Mouse (Mus musculus) spleen, adult 2 months (tissue): ENCODE data around the gene Mical2. TPM values are rescaled to one million over a fixed set of nuclear protein-coding genes. Genes with fewer than 3 reads are reported as not detected.

ENCODE experiments used
- DNase-seq, 2 experiments: peaks; one replicate each; pipeline versions ENCODE4 v3.0.0 to v3.0.0-alpha.2; 2012 to 2021; ENCODE audit warnings: low spot score in 2 of 2, low read depth in 1 of 2
- H3K27ac ChIP-seq: fragments of 200-500 bp; 2 replicates; pipeline ENCODE4 v1.5.1; 2012; ENCODE audit warnings: low read length, inconsistent platforms; ENCODE audit not compliant: insufficient read depth
- H3K27me3 ChIP-seq: fragments of 200-500 bp; 2 replicates; pipeline ENCODE4 v1.6.1; 2012; ENCODE audit warnings: mild to moderate bottlenecking, moderate library complexity, low read length, inconsistent platforms; ENCODE audit not compliant: control insufficient read depth, insufficient read depth
- H3K36me3 ChIP-seq: fragments of 200-500 bp; 2 replicates; pipeline ENCODE4 v1.6.1; 2012; ENCODE audit warnings: mild to moderate bottlenecking, low read length, inconsistent platforms; ENCODE audit not compliant: control insufficient read depth, insufficient read depth
- H3K4me1 ChIP-seq: fragments of 200-500 bp; 2 replicates; pipeline ENCODE4 v1.6.1; 2011; ENCODE audit warnings: inconsistent platforms; ENCODE audit not compliant: control insufficient read depth, insufficient read depth, insufficient read length
- H3K4me3 ChIP-seq: fragments of 200-500 bp; 2 replicates; pipeline ENCODE4 v1.5.1; 2011; ENCODE audit warnings: mild to moderate bottlenecking, inconsistent platforms; ENCODE audit not compliant: insufficient read depth, insufficient read length; ENCODE audit errors: extremely low read depth
- CTCF ChIP-seq: fragments of 200-500 bp; IDR thresholded peaks from 2 replicates; pipeline ENCODE4 v1.5.1; 2011; ENCODE audit warnings: mild to moderate bottlenecking, inconsistent platforms; ENCODE audit not compliant: insufficient read depth, insufficient read length, insufficient replicate concordance; ENCODE audit errors: extremely low read depth
- POLR2A ChIP-seq: fragments of 200-500 bp; IDR thresholded peaks from 2 replicates; pipeline ENCODE4 v1.6.1; 2011; ENCODE audit warnings: low read depth, low read length, inconsistent platforms
- WGBS: fragments of 180-500 bp; shearing (Covaris S2); methylation state at CpG from one replicate; pipeline ENCODE4 v1.1.7; 2018; 5-methylcytosine and 5-hydroxymethylcytosine counted together
- polyA plus RNA-seq: library from polyadenylated mRNA; depleted of rRNA; stranded (reverse); fragments of >200 nt; gene quantifications from 2 replicates; pipeline ENCODE4 v1.2.3, GENCODE M21; 2012

Gene Mical2
- polyA plus RNA-seq, 1 experiment = 3.1 TPM

- Histone ChIP-seq H3K36me3 (no peaks in the 10 kb centered on the region), H3K27me3 (no peaks in the 10 kb centered on the region), H3K4me3 (no peak overlapping the region), H3K4me1 (no peaks in the 10 kb centered on the region; the same call in 1 of the 2 replicates), H3K27ac (no peak overlapping the region)
- TF ChIP-seq CTCF (no peak), POLR2A (no peak)
- 50% methylated on average over 7 of the region's 7 CpGs for WGBS
- DNase-seq = no peak
These were observed 7.8 kb downstream of the Mical2 start for GRCm38 (mm10) chr7:112233345-112234005.

DNA sequence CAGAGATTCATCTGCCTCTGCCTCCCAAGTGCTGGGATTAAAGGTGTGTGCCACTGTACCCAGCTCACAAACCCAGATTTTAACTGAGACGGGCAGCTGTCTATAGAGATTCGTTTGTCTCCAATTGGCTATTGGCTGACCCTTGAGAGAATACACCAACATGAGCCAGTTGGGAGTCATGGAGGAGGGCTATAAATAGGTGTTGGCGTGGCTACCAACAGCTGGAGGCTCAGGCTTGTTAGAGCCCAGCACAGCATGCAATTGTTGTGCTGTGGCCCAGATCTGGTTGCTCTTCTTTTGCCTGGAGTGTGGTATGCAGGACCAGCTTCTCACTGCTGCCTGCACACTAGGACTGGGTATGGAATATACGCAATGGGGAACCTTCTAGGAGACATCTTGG lies 8.8 kb downstream of the Mical2 start:
- H3K4me1 ChIP-seq = no peaks in the 10 kb centered on the region
- no peak for DNase-seq
- no peak overlapping the region for H3K27ac ChIP-seq
- no peaks in the 10 kb centered on the region for H3K36me3 ChIP-seq
- H3K27me3 ChIP-seq = no peaks in the 10 kb centered on the region
- 89% methylated on average over 4 of the region's 4 CpGs for WGBS
- TF ChIP-seq CTCF = no peak
- no peak for TF ChIP-seq POLR2A
- H3K4me3 ChIP-seq = no peak overlapping the region

DNA sequence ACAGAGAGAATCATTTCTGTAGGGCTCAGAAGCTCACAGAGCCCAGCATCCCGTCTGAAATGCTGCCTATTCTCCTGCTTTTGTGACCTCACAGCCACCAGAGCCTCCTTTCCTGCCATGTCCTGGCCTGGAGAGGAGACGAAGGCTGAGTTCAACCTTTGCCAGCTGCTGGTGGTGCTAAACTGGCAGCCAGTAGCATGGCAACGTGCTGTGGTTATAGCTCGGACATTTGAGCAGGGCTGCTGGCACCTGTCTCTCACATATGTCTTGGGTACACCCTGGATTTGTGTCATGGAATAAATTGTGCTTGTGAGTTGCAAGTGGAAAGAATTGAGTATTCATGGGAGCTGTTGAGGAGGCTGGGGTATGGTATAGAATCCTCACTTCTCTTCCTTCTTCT lies 9.8 kb downstream of the Mical2 start:
- Histone ChIP-seq H3K36me3 (no peaks in the 10 kb centered on the region), H3K4me1 (no peaks in the 10 kb centered on the region), H3K4me3 (no peak overlapping the region), H3K27ac (no peak overlapping the region), H3K27me3 (no peaks in the 10 kb centered on the region)
- TF ChIP-seq POLR2A (no peak), CTCF (no peak)
- DNase-seq = no peak
- WGBS = 85% methylated on average over 4 of the region's 4 CpGs

DNA sequence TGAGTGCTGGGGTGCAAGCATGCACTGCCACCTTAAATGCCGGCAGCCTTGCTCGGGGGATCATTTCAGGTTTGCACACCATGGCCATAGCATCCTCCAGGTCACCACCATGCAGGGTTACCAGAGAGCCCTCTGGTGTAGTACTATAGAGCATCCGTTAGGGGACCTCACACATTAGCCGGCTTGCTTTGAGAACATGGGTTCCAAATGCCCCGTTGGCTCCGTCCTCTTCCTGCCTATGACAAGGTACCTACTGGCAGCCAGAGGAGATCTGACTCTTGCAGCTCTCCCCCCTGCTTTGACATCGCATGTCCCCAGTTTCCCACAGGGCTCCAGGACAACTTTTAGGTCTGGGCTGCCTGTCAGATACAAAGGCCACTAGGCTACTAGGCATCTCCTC lies 11.6 kb downstream of the Mical2 start:
- 92% methylated on average over 7 of the region's 7 CpGs for WGBS
- H3K4me3 ChIP-seq = no peak overlapping the region
- H3K27ac ChIP-seq = no peak overlapping the region
- no peaks in the 10 kb centered on the region for H3K4me1 ChIP-seq
- no peak for DNase-seq
- H3K27me3 ChIP-seq = no peaks in the 10 kb centered on the region
- H3K36me3 ChIP-seq = no peaks in the 10 kb centered on the region
- TF ChIP-seq POLR2A (no peak), CTCF (no peak)

- DNase-seq = no peak
- WGBS = 13% methylated on average over 3 of the region's 3 CpGs
These were observed 12.2 kb downstream of the Mical2 start for GRCm38 (mm10) chr7:112237868-112238267.

DNA sequence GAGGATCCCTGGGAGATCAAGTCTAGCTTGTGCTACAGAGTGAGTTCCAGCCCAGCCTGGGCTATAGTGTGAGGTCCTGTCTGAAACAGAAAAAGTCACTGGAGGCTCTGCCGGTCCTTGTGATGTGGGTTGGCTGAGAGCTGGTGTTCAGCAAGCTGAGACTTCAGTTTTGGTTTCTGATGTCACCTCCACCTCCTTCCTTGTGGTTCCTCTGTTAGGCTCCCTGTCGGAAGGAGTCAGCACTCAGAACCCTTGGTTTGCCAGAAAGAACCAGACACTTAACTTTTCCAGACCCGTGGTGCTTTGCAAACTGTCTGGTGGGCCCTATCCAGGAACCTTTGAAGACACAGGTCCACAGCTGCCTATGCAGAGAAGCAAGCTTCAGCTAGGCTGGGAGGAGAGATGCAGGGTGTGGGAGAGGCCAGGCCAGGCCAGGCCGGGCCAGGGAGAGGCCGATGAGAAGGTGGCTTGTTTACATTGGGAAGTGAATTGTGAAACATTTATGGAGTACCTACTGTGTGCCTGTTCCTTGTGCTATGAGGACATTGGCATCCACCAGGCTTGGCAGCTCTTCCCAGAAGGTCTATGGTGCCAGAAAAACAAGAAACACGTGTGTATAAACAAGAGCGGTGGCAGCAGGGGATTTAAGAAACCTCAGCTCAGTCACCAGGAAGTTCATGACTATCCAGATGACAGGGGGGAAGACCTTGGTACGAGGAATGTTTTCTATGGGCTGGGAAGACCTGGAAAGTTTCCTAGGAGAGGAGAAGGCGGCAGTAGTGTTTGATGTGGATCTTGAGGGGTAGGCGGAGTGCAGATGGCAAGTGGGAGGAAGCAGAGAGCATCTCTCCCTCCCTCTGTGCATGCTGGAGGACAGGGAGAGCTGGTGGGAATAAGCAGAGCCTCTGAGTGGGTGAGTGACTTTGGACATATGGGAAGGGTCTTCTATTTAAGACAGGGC lies 13.4 kb downstream of the Mical2 start:
- no peak for DNase-seq
- H3K27ac ChIP-seq = no peak overlapping the region
- H3K4me3 ChIP-seq = no peak overlapping the region
- H3K4me1 ChIP-seq = no peaks in the 10 kb centered on the region
- H3K27me3 ChIP-seq = no peaks in the 10 kb centered on the region
- no peaks in the 10 kb centered on the region for H3K36me3 ChIP-seq
- TF ChIP-seq POLR2A (no peak), CTCF (no peak)
- WGBS = 57% methylated on average over 10 of the region's 10 CpGs

More at GRCm38 (mm10) chr7:112237868-112238267, 12.2 kb downstream of the Mical2 start:
- no peak for TF ChIP-seq CTCF
- no peak for TF ChIP-seq POLR2A
- Histone ChIP-seq H3K27ac (no peak overlapping the region), H3K4me1 (no peaks in the 10 kb centered on the region), H3K4me3 (no peak overlapping the region), H3K36me3 (no peaks in the 10 kb centered on the region), H3K27me3 (no peaks in the 10 kb centered on the region)
